Mouse (Mus musculus) testis, adult 2 months (tissue): ENCODE measurements around the gene Ube2t.

Experiments
- CTCF ChIP-seq: fragments of 200-500 bp; IDR thresholded peaks from 2 replicates; pipeline ENCODE4 v1.5.1; 2012; ENCODE audit warnings: low read depth, mild to moderate bottlenecking, inconsistent platforms, low read length, moderate library complexity; ENCODE audit not compliant: control insufficient read depth, insufficient read depth, insufficient replicate concordance
- POLR2A ChIP-seq: fragments of 200-500 bp; IDR thresholded peaks from 2 replicates; pipeline ENCODE4 v1.6.1; 2012; ENCODE audit warnings: low read depth, mild to moderate bottlenecking, inconsistent platforms, low read length, moderate library complexity; ENCODE audit not compliant: control insufficient read depth

- TF ChIP-seq CTCF (no peak), POLR2A (no peak)
Observed at GRCm38 (mm10) chr1:135017656-135018015, 55.3 kb downstream of the Ube2t start.
